Mouse (Mus musculus) midbrain, postnatal 0 days (tissue): ENCODE results near the gene Pcdh7. TPM values are rescaled to one million over a fixed set of nuclear protein-coding genes. Genes with fewer than 3 reads are reported as not detected.

Source experiments
- ATAC-seq: fragments of 200-750 bp; cut with Nextera tagmentation; 2 replicates; pipeline ENCODE4 v1.8.0; 2017; ENCODE audit warnings: moderate number of reproducible peaks, mild to moderate bottlenecking, moderate TSS enrichment, moderate library complexity; ENCODE audit not compliant: low FRiP score
- DNase-seq: peaks from one replicate; pipeline ENCODE4 v3.0.0-alpha.2; 2015; ENCODE audit warnings: low spot score
- H3K27ac ChIP-seq: fragments of 300-500 bp; sonication (generic); 2 replicates; pipeline ENCODE4 v1.5.1; 2014; ENCODE audit warnings: low read depth, mild to moderate bottlenecking, low read length, mixed read lengths
- H3K27me3 ChIP-seq: fragments of 300-500 bp; sonication (generic); 2 replicates; pipeline ENCODE4 v1.6.1; 2014; ENCODE audit warnings: low read length, control low read depth, mixed read lengths; ENCODE audit not compliant: insufficient read depth
- H3K36me3 ChIP-seq: fragments of 300-500 bp; sonication (generic); 2 replicates; pipeline ENCODE4 v1.6.1; 2014; ENCODE audit warnings: low read length, control low read depth, mixed read lengths; ENCODE audit not compliant: insufficient read depth
- H3K4me1 ChIP-seq: fragments of 300-500 bp; sonication (generic); 2 replicates; pipeline ENCODE4 v1.6.1; 2014; ENCODE audit warnings: mild to moderate bottlenecking, control low read depth, antibody characterized with exemption, low read length, mixed read lengths; ENCODE audit not compliant: insufficient read depth
- H3K4me2 ChIP-seq: fragments of 300-500 bp; sonication (generic); 2 replicates; pipeline ENCODE4 v1.6.1; 2014; ENCODE audit warnings: low read depth, mild to moderate bottlenecking, low read length, mixed read lengths; ENCODE audit not compliant: poor library complexity, severe bottlenecking
- H3K4me3 ChIP-seq: fragments of 300-500 bp; sonication (generic); 2 replicates; pipeline ENCODE4 v1.5.1; 2014; ENCODE audit warnings: low read depth, mild to moderate bottlenecking, low read length, moderate library complexity
- H3K9ac ChIP-seq: fragments of 300-500 bp; sonication (generic); replicated peaks from 2 replicates; pipeline ENCODE4 v1.6.1; 2014; ENCODE audit warnings: mild to moderate bottlenecking, low read length, moderate library complexity, mixed read lengths; ENCODE audit not compliant: poor library complexity, severe bottlenecking
- H3K9me3 ChIP-seq: fragments of 300-500 bp; sonication (generic); 2 replicates; pipeline ENCODE4 v1.6.1; 2016; ENCODE audit warnings: low read length, control low read depth
- CTCF ChIP-seq: IDR thresholded peaks from 2 replicates; pipeline ENCODE4 v1.5.1; 2016; ENCODE audit warnings: antibody characterized with exemption, mild to moderate bottlenecking
- WGBS: fragments of 180-500 bp; shearing (Covaris S2); extraction: QIAGEN DNeasy Blood & Tissue Kit; methylation state at CpG from one replicate; pipeline ENCODE4 v1.1.7; 2014; 5-methylcytosine and 5-hydroxymethylcytosine counted together
- polyA plus RNA-seq: library from polyadenylated mRNA; unstranded; fragments of >200 nt; fragmentation: Nextera tagmentation; extraction: Ambion mirVana; gene quantifications from 2 replicates; pipeline ENCODE4 v1.2.1, GENCODE M21; 2015
- total RNA-seq: library from RNA; depleted of rRNA; stranded (reverse); fragments of >200 nt; gene quantifications from 2 replicates; pipeline ENCODE4 v1.2.3, GENCODE M21; 2014

The Pcdh7 gene
- total and polyA plus RNA-seq, 2 experiments from 2014 or later: 29.6 to 157 TPM

- no peaks in the 10 kb centered on the region for H3K27me3 ChIP-seq
- 2% methylated on average over 34 of the region's 34 CpGs for WGBS
- H3K36me3 ChIP-seq: no peaks in the 10 kb centered on the region
- H3K9me3 ChIP-seq: no peaks in the 10 kb centered on the region
- no peak for ATAC-seq
- H3K27ac ChIP-seq: peak overlapping the region; percentile 86
- TF ChIP-seq CTCF: no peak
- peak; percentile 9 for DNase-seq
- no peaks in the 10 kb centered on the region for H3K4me1 ChIP-seq
- peak overlapping the region; percentile 84 for H3K4me3 ChIP-seq
- H3K9ac ChIP-seq: peak overlapping the region; percentile 81
- H3K4me2 ChIP-seq: peak overlapping the region; percentile 72
Observed at GRCm38 (mm10) chr5:57720206-57720880, 2.6 kb downstream of the Pcdh7 start.

- no peak for ATAC-seq
- no peaks in the 10 kb centered on the region for H3K4me1 ChIP-seq
- H3K9ac ChIP-seq: peak overlapping the region; percentile 81
- H3K9me3 ChIP-seq: no peaks in the 10 kb centered on the region
- no peaks in the 10 kb centered on the region for H3K36me3 ChIP-seq
- H3K4me3 ChIP-seq: peak overlapping the region; percentile 84
- H3K27me3 ChIP-seq: no peaks in the 10 kb centered on the region
- TF ChIP-seq CTCF: no peak
- H3K4me2 ChIP-seq: peak overlapping the region; percentile 72
- DNase-seq: peak; percentile 27
- WGBS: 22% methylated on average over 8 of the region's 8 CpGs
- H3K27ac ChIP-seq: no peak overlapping the region
Observed at GRCm38 (mm10) chr5:57721148-57721712, 3.5 kb downstream of the Pcdh7 start.

- no peak for DNase-seq
- no peaks in the 10 kb centered on the region for H3K27me3 ChIP-seq
- no peak for ATAC-seq
- no peaks in the 10 kb centered on the region for H3K4me1 ChIP-seq
- peak overlapping the region; percentile 81 for H3K9ac ChIP-seq
- no peak for TF ChIP-seq CTCF
- 31% methylated on average over 6 of the region's 6 CpGs for WGBS
- peak overlapping the region; percentile 72 for H3K4me2 ChIP-seq
- H3K27ac ChIP-seq: no peak overlapping the region
- no peaks in the 10 kb centered on the region for H3K36me3 ChIP-seq
- H3K4me3 ChIP-seq: peak overlapping the region; percentile 84
- H3K9me3 ChIP-seq: no peaks in the 10 kb centered on the region
Observed at GRCm38 (mm10) chr5:57721927-57722326, 4.2 kb downstream of the Pcdh7 start.

GRCm38 (mm10) chr5:57733451-57733850 is 15.7 kb downstream of the Pcdh7 start:
- Histone ChIP-seq H3K4me1 (no peaks in the 10 kb centered on the region; the same call in 1 of the 2 replicates), H3K27ac (no peak overlapping the region), H3K9ac (no peak overlapping the region), H3K27me3 (no peaks in the 10 kb centered on the region), H3K4me2 (no peak overlapping the region), H3K36me3 (no peaks in the 10 kb centered on the region), H3K4me3 (no peak overlapping the region), H3K9me3 (no peaks in the 10 kb centered on the region)
- no peak for TF ChIP-seq CTCF
- WGBS: 15% methylated on average over 1 of the region's 1 CpGs
- ATAC-seq (no peak), DNase-seq (no peak)

- Histone ChIP-seq H3K4me1 (no peaks in the 10 kb centered on the region; the same call in 1 of the 2 replicates), H3K27ac (no peak overlapping the region), H3K4me3 (no peak overlapping the region), H3K4me2 (no peak overlapping the region), H3K27me3 (no peaks in the 10 kb centered on the region), H3K9ac (no peak overlapping the region), H3K9me3 (no peaks in the 10 kb centered on the region), H3K36me3 (no peaks in the 10 kb centered on the region)
- ATAC-seq (no peak), DNase-seq (no peak)
- WGBS: 86% methylated on average over 6 of the region's 6 CpGs
- no peak for TF ChIP-seq CTCF
Observed at GRCm38 (mm10) chr5:57735723-57736122, 18.0 kb downstream of the Pcdh7 start.

GRCm38 (mm10) chr5:57742924-57743323 is 25.2 kb downstream of the Pcdh7 start:
- no peak for DNase-seq
- no peak for ATAC-seq
- 38% methylated on average over 6 of the region's 6 CpGs for WGBS
- no peak for TF ChIP-seq CTCF
- Histone ChIP-seq H3K27ac (no peak overlapping the region), H3K27me3 (no peaks in the 10 kb centered on the region), H3K4me2 (no peak overlapping the region), H3K4me3 (no peak overlapping the region), H3K9me3 (no peaks in the 10 kb centered on the region), H3K9ac (no peak overlapping the region), H3K4me1 (no peaks in the 10 kb centered on the region), H3K36me3 (no peaks in the 10 kb centered on the region)
